Mouse (Mus musculus) activated CD4-positive, CD25-positive, alpha-beta regulatory T cell, adult 4 months (primary cell): Measurements from ENCODE around the gene Lclat1. TPM values are rescaled to one million over a fixed set of nuclear protein-coding genes. Genes with fewer than 3 reads are reported as not detected.
"Not testable (repeated sequence)": the region's sequence is repeated elsewhere in the genome, so short reads cannot be mapped to it uniquely, and the experiment has no call there.

Source experiments
- ATAC-seq: one replicate; pipeline ENCODE4 v1.8.0; 2017
- polyA plus RNA-seq, 2 experiments: library from polyadenylated mRNA; unstranded; fragments of 100-300 nt; shearing (Covaris generic); gene quantifications; one replicate each; pipeline ENCODE4 v1.2.1; 2017

Gene Lclat1
- polyA plus RNA-seq, 2 experiments from 2014 or later = 44.4 to 55.0 TPM

DNA sequence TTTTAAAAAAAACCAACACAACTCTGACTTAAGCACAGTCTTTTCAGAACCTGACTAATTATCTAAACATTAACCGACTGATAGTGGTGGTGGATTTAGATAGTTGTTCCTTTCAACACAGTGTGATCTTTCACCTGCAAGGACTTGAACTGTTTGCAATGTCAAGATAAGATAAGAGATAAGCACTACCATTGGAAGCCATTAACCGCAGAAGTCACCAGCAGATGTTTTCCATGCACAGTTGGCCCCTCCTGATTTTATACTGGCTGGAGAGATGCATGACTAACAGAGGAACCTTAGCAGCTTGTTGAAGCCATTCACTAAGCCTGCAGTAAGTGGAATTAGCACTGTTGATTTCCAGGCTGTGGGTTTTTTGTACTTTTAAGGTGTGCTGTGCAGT lies 34.7 kb downstream of the Lclat1 start:
- peak; percentile 51 for ATAC-seq

GRCm38 (mm10) chr17:73145426-73145825 lies 37.6 kb downstream of the Lclat1 start:
- ATAC-seq = peak; percentile 78

- no peak for ATAC-seq
These were observed 40.8 kb downstream of the Lclat1 start for GRCm38 (mm10) chr17:73148607-73149006.

DNA sequence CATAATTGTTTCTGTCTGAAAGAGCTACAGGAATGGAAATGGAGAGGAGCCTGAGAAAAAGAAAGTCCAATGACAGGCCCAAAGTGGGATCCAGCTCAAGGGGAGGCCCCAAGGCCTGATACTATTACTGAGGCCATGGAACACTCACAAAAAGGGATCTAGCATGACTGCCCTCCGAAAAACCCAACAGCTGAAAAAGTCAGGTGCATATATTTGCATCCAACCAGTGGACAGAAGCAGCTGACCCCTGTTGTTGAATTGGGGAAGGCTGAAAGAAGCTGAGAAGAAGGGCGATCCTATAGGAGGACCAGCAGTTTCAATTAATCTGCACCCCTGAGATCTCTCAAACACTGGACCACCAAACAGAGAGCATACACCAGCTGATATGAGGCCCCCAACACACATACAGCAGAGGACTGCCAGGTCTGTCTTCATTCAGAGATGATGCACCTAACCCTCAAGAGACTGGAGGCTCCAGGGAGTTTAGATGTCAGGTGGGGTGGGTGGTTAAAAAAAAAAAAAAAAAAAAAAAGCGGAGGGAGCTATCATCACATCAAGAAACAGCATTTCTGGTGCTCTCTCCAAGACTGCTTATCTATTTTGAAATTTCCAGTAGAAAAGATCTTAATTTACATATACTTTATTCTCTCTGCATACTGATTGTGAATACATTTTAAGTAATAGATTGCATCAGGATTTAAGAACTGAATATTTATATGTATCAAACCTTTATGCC lies 45.2 kb downstream of the Lclat1 start:
- ATAC-seq = not testable (repeated sequence)

DNA sequence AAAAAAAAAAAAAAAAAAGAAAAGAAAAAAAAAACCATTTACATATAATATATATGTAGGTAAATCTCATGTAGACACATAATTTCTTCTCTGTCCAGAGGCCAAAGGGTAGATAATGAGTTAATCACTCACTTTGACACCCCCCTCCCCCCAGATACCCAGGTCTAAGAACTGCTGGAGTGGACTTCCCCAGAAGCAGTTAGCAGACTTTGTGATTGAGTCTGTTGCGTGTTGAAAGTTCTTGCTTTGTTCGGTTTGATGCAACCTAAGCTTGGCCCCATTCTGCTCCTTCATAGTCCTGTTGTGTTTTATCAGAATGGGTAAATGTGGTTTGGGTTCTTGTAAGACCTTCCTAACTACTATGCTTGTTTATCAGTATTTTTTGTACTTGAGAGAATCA lies 45.9 kb downstream of the Lclat1 start:
- ATAC-seq = peak; percentile 43

DNA sequence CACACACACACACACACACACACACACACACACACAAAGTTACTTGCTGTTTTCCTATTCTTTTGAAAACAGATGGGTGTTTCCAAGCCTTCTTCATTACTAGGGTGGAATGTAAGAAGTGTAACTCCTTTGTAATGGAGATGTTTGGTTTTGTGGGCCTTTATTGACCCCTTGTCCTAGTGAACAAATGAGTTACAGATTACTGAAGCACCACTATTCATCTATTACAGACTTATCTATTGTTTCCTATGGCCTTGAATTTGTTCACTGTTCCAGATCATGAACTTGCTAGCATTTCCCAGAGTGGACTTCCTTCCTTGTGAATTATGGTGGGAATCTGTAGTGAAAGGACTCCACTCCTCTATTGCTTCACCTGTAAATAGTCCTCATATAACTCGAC lies 48.8 kb downstream of the Lclat1 start:
- ATAC-seq = no peak

DNA sequence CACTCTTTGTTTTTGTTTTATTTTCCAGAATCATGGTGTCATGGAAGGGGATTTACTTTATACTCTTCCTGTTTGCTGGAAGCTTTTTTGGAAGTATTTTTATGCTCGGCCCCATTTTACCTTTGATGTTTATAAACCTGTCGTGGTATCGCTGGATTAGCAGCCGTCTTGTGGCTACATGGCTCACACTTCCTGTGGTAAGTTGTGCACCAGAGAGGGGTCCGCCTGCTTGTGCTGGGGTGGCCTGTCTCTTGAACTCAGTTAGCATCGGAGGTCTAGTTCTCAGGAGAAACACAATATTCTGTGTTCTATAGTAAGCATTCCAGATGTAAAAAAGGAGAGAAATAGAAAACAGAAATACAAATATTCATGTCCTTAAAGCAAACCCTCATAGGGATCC lies 54.0 kb downstream of the Lclat1 start:
- peak; percentile 29 for ATAC-seq

DNA sequence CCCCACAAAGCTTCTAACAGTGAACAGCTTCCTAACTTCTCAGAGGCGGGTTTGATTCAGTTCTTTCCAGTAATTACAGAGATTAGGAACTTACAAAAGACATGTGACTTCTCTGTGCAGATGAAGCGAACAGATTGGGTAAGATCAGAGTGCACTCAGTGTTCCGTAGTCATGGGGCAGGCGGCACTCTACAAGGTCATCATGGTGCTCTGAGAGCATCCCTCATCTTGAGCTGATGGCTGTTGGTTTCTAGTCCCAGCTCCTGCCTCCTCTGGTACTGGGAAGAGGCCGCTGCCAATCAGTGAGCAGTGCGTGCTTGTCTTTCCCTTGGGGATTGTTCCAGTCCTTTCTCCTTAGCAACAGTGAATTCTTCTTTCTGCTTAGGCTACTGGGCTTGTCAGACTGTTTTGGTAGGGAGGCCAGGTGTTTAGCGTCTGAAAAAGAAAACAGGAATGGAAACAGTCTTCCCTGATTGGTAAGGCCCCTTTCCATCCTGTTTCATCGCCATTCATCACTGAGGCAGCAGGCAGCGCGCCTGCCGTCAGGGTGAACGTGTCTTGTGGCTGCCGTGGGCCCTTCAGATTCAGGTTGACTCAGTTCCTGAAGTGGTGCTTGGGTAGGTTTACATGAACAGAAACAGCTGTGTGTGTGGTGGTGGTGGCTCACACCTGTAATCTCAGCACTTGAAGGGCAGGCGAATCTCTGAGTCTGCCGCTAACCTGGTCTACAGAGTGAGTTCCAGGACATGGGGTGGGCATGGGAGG lies 54.8 kb downstream of the Lclat1 start:
- peak; percentile 79 for ATAC-seq

GRCm38 (mm10) chr17:73163597-73163996 lies 55.8 kb downstream of the Lclat1 start:
- peak; percentile 26 for ATAC-seq

DNA sequence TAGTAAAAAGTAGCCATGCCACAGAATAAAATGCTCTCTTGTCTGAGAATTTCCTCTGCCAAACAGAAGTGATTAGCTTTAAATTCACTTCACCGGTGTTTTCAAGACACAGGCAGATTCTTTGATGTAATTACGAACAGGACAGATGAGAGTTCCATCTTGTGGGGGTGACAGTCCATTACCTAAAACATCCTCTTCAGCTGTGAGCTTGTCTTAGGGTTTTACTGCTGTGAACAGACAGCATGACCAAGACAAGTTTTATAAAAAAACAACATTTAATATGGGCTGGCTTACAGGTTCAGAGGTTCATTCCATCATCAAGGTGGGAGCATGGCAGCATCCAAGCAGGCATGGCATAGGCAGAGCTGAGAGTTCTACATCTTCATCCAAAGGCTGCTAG lies 56.3 kb downstream of the Lclat1 start:
- ATAC-seq = peak; percentile 20

DNA sequence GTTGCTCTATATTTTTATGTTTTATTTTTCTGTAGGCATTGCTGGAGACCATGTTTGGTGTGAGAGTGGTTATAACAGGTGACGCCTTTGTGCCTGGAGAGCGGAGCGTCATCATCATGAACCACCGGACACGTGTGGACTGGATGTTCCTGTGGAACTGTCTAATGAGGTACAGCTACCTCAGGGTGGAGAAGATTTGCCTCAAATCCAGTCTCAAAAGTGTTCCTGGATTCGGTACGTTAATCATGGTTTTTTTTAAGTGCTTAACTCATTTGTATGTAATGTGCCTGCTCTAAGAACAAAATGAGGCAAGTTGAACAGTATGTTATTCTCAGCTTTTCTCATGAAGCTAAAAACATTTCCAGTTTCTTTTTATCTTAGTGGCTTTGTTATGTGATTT lies 61.7 kb downstream of the Lclat1 start:
- peak; percentile 60 for ATAC-seq

- ATAC-seq = no peak
These were observed 62.4 kb downstream of the Lclat1 start for GRCm38 (mm10) chr17:73170141-73170540.

- ATAC-seq = peak; percentile 70
These were observed 66.3 kb downstream of the Lclat1 start for GRCm38 (mm10) chr17:73174083-73174562.

DNA sequence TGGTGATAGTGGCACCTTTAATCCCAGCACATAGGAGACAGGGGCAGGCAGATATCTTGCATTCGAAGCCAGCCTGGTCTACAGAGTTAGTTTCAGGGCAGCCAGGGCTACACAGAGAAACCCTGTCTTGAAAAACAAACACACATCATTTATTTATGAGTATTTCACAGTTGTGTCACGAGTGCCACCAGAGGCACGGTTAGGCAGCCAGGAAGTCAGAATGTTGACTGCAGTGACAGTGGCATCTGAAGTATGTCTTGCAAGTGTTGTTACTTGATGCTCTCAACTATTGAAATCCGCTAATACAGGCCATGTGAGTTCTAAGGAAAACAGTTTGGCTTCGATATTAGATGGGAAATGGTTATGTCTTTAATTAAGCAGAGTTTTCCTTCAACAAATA lies 67.9 kb downstream of the Lclat1 start:
- ATAC-seq = peak; percentile 19

- no peak for ATAC-seq
These were observed 69.3 kb downstream of the Lclat1 start for GRCm38 (mm10) chr17:73177079-73177478.

- ATAC-seq = no peak
These were observed 79.1 kb downstream of the Lclat1 start for GRCm38 (mm10) chr17:73186929-73187328.

DNA sequence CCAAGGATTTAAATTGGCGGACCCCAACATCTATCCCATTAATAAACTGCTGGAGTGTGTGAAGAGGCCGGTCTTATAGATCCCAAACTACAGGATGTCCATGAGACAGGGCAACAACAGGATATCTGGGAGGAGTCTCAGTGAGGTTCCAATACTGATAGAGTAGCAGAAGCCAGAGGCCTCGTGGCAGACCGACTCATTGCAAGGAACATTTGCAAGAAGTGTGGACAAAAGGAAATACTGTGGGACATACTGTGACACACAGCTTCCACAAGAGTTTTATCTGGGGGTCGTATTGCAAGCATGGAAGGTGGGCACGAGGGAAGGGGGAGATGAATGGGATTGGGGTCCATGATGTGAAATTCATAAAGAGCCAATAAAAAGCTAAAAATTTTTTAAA lies 86.4 kb downstream of the Lclat1 start:
- ATAC-seq = no peak

DNA sequence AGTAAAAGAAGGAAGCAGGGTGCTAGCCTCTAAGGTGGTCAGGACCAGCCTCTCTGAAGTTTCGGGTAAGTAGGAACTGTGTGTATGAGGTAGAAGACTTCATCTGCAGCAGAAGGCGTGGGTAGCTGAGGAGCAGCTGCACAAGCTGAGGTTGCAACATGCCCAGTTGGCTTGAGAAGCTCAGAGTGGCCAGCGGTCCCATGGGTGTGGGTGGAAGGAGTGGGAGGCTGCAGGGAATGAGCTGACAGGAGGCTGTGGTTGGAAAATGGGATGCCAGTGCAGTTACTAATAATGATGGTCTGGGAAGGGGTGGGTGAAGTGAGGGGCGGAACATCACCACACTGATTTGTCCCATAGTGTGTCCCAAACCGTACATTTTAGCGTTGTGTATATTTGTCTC lies 86.8 kb downstream of the Lclat1 start:
- ATAC-seq = no peak

- ATAC-seq = no peak
These were observed 87.4 kb downstream of the Lclat1 start for GRCm38 (mm10) chr17:73195074-73195723.

DNA sequence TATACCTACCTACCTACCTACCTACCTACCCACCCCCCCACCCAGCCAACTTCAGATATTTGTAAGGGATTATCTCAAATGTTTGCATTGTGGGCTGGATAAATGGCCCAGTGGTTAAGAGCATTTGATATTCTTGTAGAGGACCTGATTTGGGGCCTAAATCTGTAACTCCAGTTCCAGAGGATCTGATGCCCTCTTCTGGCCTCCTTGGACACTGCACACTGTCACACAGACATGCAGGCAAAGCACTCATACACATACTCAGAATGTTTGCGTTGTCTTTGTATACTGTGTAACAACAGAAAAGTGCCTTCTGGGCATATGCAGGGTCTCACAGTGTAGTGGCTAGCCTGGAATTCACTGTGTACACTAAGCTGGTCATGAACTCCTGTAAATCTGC lies 88.4 kb downstream of the Lclat1 start:
- peak; percentile 54 for ATAC-seq

DNA sequence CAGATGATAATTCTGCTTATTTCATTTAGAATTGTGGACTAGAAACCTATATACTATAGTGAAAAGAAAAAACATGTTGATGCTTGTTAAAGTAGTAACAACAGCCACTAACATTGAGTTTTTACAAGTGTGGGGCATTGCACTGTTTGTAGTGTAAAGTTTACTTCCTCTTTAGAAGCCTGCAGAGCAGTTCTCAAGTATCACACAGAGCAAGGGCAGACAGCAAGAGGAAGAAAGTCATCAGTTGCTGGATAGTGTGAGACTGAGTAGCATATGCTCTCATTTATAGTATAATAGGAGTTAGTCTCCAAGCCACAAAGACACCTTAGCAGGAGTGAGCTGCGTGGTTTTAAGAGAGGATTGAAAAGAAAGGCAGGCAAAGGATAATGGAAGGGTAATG lies 89.9 kb downstream of the Lclat1 start:
- no peak for ATAC-seq

DNA sequence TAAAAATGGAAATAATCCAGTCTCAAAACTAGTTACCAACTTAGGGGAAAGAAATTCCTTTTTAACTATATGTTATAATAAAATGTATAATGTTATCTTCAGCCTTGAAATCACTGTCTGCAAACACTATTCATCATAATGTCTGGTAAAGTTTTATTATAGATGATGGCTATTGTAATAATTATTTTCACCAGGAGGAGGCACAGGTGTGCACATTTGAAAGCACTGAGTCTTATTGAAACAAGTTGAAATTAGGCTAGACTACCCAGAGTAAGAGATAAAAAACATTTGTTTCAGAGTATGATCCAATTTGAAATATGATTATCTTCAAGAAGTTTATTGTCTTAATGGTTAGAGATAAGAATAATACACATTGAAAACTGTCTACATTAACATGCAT lies 91.6 kb downstream of the Lclat1 start:
- ATAC-seq = peak; percentile 61

- ATAC-seq = no peak
These were observed 92.6 kb downstream of the Lclat1 start for GRCm38 (mm10) chr17:73200380-73200779.
